Mouse (Mus musculus) forebrain, embryonic 11.5 days (tissue): ENCODE measurements at regions not wholly inside any gene's neighbourhood (a gene's known extent, or its start where the extent isn't known, plus 50 kb on each side); places are given as distances from the start of the nearest gene placed in this dataset.
A peak's percentile ranks its signal among the peaks of the same experiment; 100 is the strongest.

ENCODE experiments used
- ATAC-seq: fragments of 200-750 bp; cut with Nextera tagmentation; replicated peaks from 2 replicates; pipeline ENCODE4 v1.8.0; 2017; ENCODE audit warnings: moderate TSS enrichment; ENCODE audit not compliant: low FRiP score
- DNase-seq: peaks from one replicate; pipeline ENCODE4 v3.0.0-alpha.2; 2017; ENCODE audit warnings: low spot score
- H3K27ac ChIP-seq: fragments of 300-500 bp; sonication (generic); 2 replicates; pipeline ENCODE4 v1.5.1; 2014; ENCODE audit warnings: low read depth, low read length
- H3K27me3 ChIP-seq: fragments of 300-500 bp; sonication (generic); 2 replicates; pipeline ENCODE4 v1.6.1; 2014; ENCODE audit warnings: mild to moderate bottlenecking, low read length, mixed read lengths; ENCODE audit not compliant: control insufficient read depth, insufficient read depth
- H3K36me3 ChIP-seq: fragments of 300-500 bp; sonication (generic); 2 replicates; pipeline ENCODE4 v1.6.1; 2014; ENCODE audit warnings: mild to moderate bottlenecking, low read length, moderate library complexity, mixed read lengths; ENCODE audit not compliant: control insufficient read depth, insufficient read depth
- H3K4me1 ChIP-seq: fragments of 300-500 bp; sonication (generic); replicated peaks from 2 replicates; pipeline ENCODE4 v1.6.1; 2014; ENCODE audit warnings: low read length, mixed read lengths; ENCODE audit not compliant: control insufficient read depth, insufficient read depth
- H3K4me2 ChIP-seq: fragments of 300-500 bp; sonication (generic); 2 replicates; pipeline ENCODE4 v1.6.1; 2014; ENCODE audit warnings: low read depth, mild to moderate bottlenecking, low read length, moderate library complexity, mixed read lengths; ENCODE audit not compliant: severe bottlenecking
- H3K4me3 ChIP-seq: fragments of 300-500 bp; sonication (generic); 2 replicates; pipeline ENCODE4 v1.5.1; 2014; ENCODE audit warnings: low read depth, low read length
- H3K9ac ChIP-seq: fragments of 300-500 bp; sonication (generic); 2 replicates; pipeline ENCODE4 v1.6.1; 2014; ENCODE audit warnings: low read length
- H3K9me3 ChIP-seq: fragments of 300-500 bp; sonication (generic); 2 replicates; pipeline ENCODE4 v1.6.1; 2016; ENCODE audit warnings: low read length, mixed read lengths; ENCODE audit not compliant: control insufficient read depth
- WGBS: fragments of 180-500 bp; shearing (Covaris S2); extraction: QIAGEN DNeasy Blood & Tissue Kit; methylation state at CpG from one replicate; pipeline ENCODE4 v1.1.7; 2014; 5-methylcytosine and 5-hydroxymethylcytosine counted together

DNA sequence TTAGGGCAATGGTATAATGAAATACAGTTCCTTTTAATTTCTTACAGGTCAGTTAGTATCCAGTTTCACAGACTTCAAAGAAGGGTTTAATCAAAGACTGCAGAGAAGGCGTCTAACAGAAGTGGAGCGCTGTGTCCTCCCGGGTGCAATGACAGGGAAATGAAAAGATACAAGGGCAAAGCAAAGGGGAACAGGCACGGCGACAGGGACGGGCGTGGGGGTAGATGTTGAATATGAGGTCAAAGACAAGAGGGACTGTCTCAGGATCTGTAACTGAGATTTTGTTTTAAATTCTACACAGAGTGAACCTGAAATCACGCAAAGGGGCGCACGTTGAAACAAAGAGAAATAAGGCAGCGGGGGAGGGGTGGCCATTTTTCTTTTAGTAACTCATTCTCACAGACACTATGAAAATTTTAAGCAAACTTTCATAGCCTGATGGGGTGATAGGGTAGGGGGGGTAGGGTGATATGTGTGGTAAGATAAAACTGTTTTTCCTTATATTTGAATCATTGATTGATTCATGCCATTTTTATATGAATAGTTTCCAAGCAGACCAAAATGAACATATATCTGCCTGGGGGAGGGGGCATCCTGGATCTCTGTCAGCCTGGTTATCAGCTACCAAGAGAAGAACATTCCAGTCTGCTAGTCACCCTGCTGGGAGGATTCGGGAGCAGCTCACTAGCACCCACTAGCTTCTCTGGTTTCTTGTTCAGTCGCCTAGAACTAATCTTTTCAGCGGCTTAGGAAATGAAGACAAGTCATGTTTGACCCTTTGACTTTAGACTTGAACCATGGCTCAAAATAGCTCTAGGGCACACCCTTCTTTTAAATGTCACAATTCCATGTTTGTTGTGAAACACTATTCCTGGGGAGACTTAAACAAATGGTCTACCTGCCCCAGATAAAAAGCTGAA, 139.1 kb upstream of the Map3k7 start:
- Histone ChIP-seq H3K4me2 (0 out of 2 replicates have a peak overlapping the region, but pooled peaks have one; percentile 15), H3K36me3 (no peaks in the 10 kb centered on the region), H3K4me1 (0 out of 2 replicates have a peak, but pooled peaks cover 5% of the 10 kb centered on the region), H3K9me3 (no peaks in the 10 kb centered on the region), H3K9ac (no peak overlapping the region), H3K27me3 (no peaks in the 10 kb centered on the region), H3K4me3 (no peak overlapping the region), H3K27ac (no peak overlapping the region)
- ATAC-seq, result 0 out of 2 replicates have a peak, but pooled peaks have one; percentile 28
- DNase-seq, result no peak
- WGBS, result 57% methylated on average over 14 of the region's 14 CpGs

DNA sequence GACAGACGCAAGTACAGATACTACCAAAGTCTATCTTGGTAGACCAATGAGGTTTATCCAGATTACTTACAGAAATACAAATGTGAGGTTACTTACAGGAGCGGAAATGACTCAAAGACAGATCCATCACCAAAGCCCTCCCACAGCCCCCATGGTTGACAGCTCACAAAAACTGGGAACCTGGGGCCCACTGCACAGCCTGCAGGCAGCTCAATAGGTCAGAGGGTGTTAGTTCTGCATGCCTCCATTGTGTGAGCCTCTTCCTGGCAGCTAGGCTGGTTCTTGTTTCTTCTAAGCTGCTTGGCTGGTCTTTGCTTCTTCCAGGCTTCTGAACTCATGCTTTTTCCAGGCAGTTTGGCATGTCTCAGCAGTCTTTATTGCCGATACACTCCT, 138.5 kb upstream of the Map3k7 start:
- Histone ChIP-seq H3K27me3 (no peaks in the 10 kb centered on the region), H3K9ac (no peak overlapping the region), H3K27ac (no peak overlapping the region), H3K36me3 (no peaks in the 10 kb centered on the region), H3K4me2 (no peak overlapping the region), H3K4me1 (peaks cover 5% of the 10 kb centered on the region; the same call in 1 of the 2 replicates), H3K4me3 (no peak overlapping the region), H3K9me3 (no peaks in the 10 kb centered on the region)
- DNase-seq, result no peak
- no peak for ATAC-seq
- WGBS, result 73% methylated on average over 3 of the region's 3 CpGs

DNA sequence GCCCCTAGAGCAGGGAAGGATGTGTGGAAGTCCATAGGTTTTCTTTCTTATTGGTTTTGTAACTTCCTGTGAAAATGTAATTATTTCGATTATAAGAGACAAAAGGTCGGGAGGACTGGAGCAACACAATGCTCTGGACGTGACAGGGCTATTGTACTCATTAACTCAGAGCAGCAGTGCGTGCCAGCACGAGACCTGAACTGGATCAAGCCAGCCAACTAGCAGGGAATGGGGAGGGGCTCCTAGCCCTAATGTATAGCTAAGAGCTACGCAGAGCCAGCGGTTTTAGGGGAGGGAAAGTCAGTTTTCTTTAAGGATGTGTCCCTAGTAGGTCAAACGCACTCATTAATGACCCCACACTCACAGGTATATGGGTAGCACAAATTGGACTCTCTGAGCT, 137.2 kb upstream of the Map3k7 start:
- Histone ChIP-seq H3K27me3 (no peaks in the 10 kb centered on the region), H3K36me3 (no peaks in the 10 kb centered on the region), H3K4me1 (peaks cover 5% of the 10 kb centered on the region; the same call in 1 of the 2 replicates), H3K4me3 (no peak overlapping the region), H3K9ac (no peak overlapping the region), H3K27ac (no peak overlapping the region), H3K4me2 (no peak overlapping the region), H3K9me3 (no peaks in the 10 kb centered on the region)
- 0 out of 2 replicates have a peak, but pooled peaks have one; percentile 45 for ATAC-seq
- WGBS, result 66% methylated on average over 8 of the region's 8 CpGs
- no peak for DNase-seq

DNA sequence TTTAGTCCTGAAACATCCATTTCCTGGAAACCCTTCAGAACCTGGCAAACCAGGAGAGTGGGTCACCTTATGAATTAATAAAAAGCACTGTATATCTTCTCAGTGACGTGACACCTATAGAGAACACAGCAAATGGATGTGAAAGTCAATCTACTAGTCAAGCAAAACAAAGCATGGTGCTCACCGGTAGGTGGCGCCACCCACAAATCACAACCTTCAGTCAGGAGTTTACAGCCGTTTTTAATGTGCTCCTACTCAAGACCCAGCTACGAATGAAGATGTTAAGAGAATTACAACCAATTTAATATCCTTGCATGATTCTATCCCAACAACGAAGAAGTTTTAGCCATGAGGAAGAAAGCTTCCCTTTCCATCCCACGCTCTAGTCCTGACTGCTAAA, 136.6 kb upstream of the Map3k7 start:
- 79% methylated on average over 7 of the region's 7 CpGs for WGBS
- ATAC-seq, result no peak
- peaks cover 5% of the 10 kb centered on the region; the same call in 1 of the 2 replicates for H3K4me1 ChIP-seq

DNA sequence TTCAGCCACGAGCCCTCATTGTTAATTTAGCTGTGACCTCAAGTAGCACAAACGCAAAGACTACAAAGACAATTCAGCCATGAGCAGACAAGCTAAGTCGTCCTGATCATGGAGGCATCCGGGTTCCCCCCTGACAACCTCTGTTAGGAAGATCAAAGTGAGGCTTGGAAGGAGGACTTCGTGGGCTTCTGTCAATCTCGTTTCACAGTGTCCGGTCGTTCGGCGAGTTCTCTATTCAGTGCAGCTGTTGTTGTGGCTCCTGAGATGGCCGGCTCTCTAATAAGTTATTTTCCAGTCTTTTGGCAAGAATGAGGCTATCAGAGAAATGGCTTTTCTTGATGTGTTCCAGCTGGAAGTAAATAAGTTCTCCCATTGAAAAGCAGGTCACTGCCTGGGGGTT, 133.7 kb upstream of the Map3k7 start:
- WGBS, result 1% methylated on average over 11 of the region's 11 CpGs
- Histone ChIP-seq H3K27me3 (no peaks in the 10 kb centered on the region), H3K4me3 (no peak overlapping the region), H3K9me3 (no peaks in the 10 kb centered on the region), H3K36me3 (no peaks in the 10 kb centered on the region), H3K27ac (no peak overlapping the region), H3K4me1 (peaks cover 9% of the 10 kb centered on the region; the same call in 1 of the 2 replicates), H3K4me2 (0 out of 2 replicates have a peak overlapping the region, but pooled peaks have one; percentile 1), H3K9ac (no peak overlapping the region)
- no peak for DNase-seq
- ATAC-seq, result 0 out of 2 replicates have a peak, but pooled peaks have one; percentile 31

More for the DNA sequence above, 136.6 kb upstream of the Map3k7 start:
- H3K4me2 ChIP-seq, result no peak overlapping the region
- no peak overlapping the region for H3K27ac ChIP-seq
- no peak overlapping the region for H3K4me3 ChIP-seq
- no peaks in the 10 kb centered on the region for H3K36me3 ChIP-seq
- no peaks in the 10 kb centered on the region for H3K27me3 ChIP-seq
- no peak overlapping the region for H3K9ac ChIP-seq
- DNase-seq, result no peak
- H3K9me3 ChIP-seq, result no peaks in the 10 kb centered on the region

DNA sequence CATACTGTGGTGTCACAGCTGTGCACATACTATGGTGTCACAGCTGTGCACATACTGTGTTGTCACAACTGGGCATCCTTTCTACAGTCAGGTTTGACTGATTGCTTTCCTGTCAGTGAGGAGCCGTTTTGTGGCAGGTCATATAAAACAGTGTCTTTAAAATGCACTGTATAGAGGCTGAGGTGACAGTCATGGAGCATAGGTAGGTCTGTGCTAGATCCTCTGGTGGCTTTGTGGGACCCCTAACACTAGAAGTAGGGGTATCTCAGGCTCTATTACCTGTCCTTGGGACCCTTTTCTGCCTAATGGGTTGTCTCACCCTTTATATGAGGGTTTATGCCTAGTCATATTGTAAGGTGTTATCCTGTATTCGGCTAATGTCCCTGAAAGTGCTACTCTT, 132.4 kb upstream of the Map3k7 start:
- Histone ChIP-seq H3K9me3 (no peaks in the 10 kb centered on the region), H3K9ac (no peak overlapping the region), H3K27ac (no peak overlapping the region), H3K4me3 (no peak overlapping the region), H3K4me1 (peaks cover 6% of the 10 kb centered on the region; the same call in 1 of the 2 replicates), H3K4me2 (no peak overlapping the region), H3K27me3 (no peaks in the 10 kb centered on the region), H3K36me3 (no peaks in the 10 kb centered on the region)
- WGBS, result 91% methylated on average over 2 of the region's 2 CpGs
- no peak for ATAC-seq
- DNase-seq, result no peak

DNA sequence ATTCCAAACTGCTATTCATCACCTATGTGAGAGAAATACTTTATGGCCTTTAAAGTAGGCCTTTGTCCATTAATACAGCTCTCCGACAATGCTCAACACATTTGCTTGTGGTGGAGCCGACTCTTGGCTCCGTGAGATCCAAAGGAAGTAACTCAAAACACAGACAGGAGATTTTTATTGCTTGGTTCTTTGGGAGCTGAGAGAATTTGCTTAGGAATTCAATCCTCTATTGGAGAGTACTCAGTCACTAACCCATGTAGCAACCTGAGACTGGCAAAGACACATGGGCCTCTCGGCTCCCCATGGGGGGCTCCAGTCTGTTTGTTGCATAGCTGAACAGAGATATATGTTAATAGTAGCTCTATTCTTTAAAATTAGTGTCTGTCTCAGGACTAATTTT, 130.1 kb upstream of the Map3k7 start:
- ATAC-seq (no peak), DNase-seq (no peak)
- H3K9me3 ChIP-seq, result no peaks in the 10 kb centered on the region
- no peak overlapping the region for H3K4me2 ChIP-seq
- H3K36me3 ChIP-seq, result no peaks in the 10 kb centered on the region
- H3K4me3 ChIP-seq, result no peak overlapping the region
- no peaks in the 10 kb centered on the region for H3K27me3 ChIP-seq
- H3K9ac ChIP-seq, result no peak overlapping the region
- no peak overlapping the region for H3K27ac ChIP-seq
- peaks cover 4% of the 10 kb centered on the region; the same call in 1 of the 2 replicates for H3K4me1 ChIP-seq
- WGBS, result 75% methylated on average over 4 of the region's 4 CpGs

DNA sequence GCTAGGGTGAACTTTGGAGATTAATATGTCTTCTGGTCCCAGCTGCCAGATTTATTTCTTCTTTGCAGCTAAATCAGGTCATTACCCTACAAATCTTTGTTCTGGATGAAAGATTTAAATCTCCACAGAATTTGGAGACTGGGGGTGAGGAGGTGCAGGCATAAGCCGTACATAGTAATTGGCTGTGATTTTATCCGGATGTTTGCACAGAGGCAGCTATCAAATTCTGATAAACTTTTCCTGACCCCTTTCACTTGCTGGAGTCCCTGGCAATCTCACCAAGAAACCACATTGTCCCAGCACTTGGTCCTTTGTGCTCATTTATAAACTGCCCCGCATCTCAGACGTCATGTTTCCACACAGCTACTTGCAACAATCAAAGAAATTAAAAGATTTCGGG, 128.8 kb upstream of the Map3k7 start:
- H3K9ac ChIP-seq, result no peak overlapping the region
- H3K9me3 ChIP-seq, result no peaks in the 10 kb centered on the region
- DNase-seq, result no peak
- peak; percentile 40; the same call in 1 of the 2 replicates for ATAC-seq
- H3K27me3 ChIP-seq, result no peaks in the 10 kb centered on the region
- H3K4me3 ChIP-seq, result no peak overlapping the region
- no peak overlapping the region for H3K27ac ChIP-seq
- H3K4me1 ChIP-seq, result peaks cover 4% of the 10 kb centered on the region; the same call in 1 of the 2 replicates
- no peak overlapping the region for H3K4me2 ChIP-seq
- 18% methylated on average over 5 of the region's 5 CpGs for WGBS
- no peaks in the 10 kb centered on the region for H3K36me3 ChIP-seq
